Mouse (Mus musculus): ENCODE data around the gene Prr11.

Gene Prr11

GRCm38 (mm10) chr11:87046968-87047367 is 61.5 kb downstream of the Prr11 start:
- DNase-seq (ENCODE audit: low spot score): no peak

DNA sequence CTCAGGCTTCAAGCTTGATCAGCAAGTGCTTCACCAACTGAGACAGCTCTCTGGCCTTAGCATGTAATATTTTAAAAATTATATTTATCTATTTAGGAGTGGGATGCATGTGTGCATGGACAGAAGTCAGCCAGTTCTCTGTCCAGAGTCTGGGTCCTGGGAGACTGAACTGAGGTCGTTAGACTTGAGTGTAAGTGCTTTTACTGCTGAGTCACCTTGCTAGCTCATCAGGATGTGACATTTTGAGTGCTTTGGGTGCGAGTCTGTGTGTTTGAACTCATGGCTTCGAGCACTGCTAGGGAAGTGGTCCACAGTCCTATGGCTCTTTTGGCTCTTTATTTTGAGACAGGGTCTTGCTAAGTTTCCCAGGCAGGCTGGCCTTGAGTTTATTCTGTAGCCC is 65.5 kb downstream of the Prr11 start:
- no peak for DNase-seq (ENCODE audit: low spot score)

- no peak for DNase-seq (ENCODE audit: low spot score)
These were observed 69.1 kb downstream of the Prr11 start for GRCm38 (mm10) chr11:87039307-87039963.
